Mouse (Mus musculus) neural tube, embryonic 15.5 days (tissue): ENCODE measurements around the gene Slc39a7. TPM values are rescaled to one million over a fixed set of nuclear protein-coding genes. Genes with fewer than 3 reads are reported as not detected.

Experiments used
- ATAC-seq: fragments of 200-750 bp; cut with Nextera tagmentation; 2 replicates; pipeline ENCODE4 v1.8.0; 2017; ENCODE audit warnings: mild to moderate bottlenecking, moderate TSS enrichment, moderate library complexity; ENCODE audit not compliant: low FRiP score
- H3K27ac ChIP-seq: fragments of 300-500 bp; sonication (generic); replicated peaks from 2 replicates; pipeline ENCODE4 v1.5.1; 2015; ENCODE audit warnings: mild to moderate bottlenecking, inconsistent platforms
- H3K27me3 ChIP-seq: fragments of 300-500 bp; sonication (generic); replicated peaks from 2 replicates; pipeline ENCODE4 v1.6.1; 2015; ENCODE audit warnings: inconsistent platforms
- H3K36me3 ChIP-seq: fragments of 300-500 bp; sonication (generic); 2 replicates; pipeline ENCODE4 v1.6.1; 2015; ENCODE audit warnings: inconsistent platforms
- H3K4me1 ChIP-seq: fragments of 300-500 bp; sonication (generic); 2 replicates; pipeline ENCODE4 v1.6.1; 2015; ENCODE audit warnings: inconsistent platforms
- H3K4me2 ChIP-seq: fragments of 300-500 bp; sonication (generic); 2 replicates; pipeline ENCODE4 v1.6.1; 2015; ENCODE audit warnings: inconsistent platforms, mild to moderate bottlenecking, moderate library complexity
- H3K4me3 ChIP-seq: fragments of 300-500 bp; sonication (generic); replicated peaks from 2 replicates; pipeline ENCODE4 v1.5.1; 2015; ENCODE audit warnings: mild to moderate bottlenecking, inconsistent platforms
- H3K9ac ChIP-seq: fragments of 300-500 bp; sonication (generic); replicated peaks from 2 replicates; pipeline ENCODE4 v1.6.1; 2015; ENCODE audit warnings: mild to moderate bottlenecking, inconsistent platforms
- H3K9me3 ChIP-seq: fragments of 300-500 bp; sonication (generic); replicated peaks from 2 replicates; pipeline ENCODE4 v1.6.1; 2016; ENCODE audit warnings: inconsistent platforms
- WGBS: fragments of 180-500 bp; shearing (Covaris S2); methylation state at CpG from one replicate; pipeline ENCODE4 v1.1.7; 2015; ENCODE audit warnings: mixed read lengths; 5-methylcytosine and 5-hydroxymethylcytosine counted together
- polyA plus RNA-seq: library from polyadenylated mRNA; unstranded; fragments of >200 nt; fragmentation: Nextera tagmentation; extraction: Ambion mirVana; gene quantifications from 2 replicates; pipeline ENCODE4 v1.2.1, GENCODE M21; 2015

The Slc39a7 gene
- polyA plus RNA-seq: 167 and 170 TPM in 2 replicates

DNA sequence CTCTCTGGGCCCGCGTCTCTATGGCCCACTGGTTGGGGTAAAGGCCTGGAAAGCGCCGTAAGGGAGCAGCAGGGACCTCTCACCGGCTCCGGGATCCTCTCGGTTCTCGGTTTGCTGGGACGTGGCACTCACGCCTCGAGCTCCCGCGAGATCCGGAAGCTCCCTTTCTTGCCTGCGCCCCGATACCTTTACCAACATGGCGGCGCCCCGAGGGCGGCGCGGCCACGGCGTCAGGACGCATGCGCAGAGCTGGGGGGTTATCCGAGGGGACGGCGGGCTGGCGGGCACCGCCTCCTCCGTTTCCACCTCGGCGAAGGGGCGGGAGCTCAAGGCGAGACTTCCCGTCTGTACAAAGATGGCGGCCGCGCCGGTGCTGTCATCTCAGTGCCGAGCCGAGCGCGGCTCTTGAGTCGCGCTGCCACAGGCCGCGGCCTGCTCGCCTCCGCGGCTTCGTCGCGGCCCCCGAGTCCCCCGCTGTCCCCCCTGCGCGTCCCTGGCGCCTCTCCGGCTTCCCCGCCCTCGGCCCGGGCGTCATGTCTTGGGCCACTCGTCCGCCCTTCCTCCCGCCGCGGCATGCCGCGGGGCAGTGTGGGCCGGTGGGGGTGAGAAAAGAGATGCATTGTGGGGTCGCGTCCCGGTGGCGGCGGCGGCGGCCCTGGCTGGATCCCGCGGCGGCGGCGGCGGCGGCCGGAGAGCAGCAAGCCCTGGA lies at the start of gene Slc39a7, which contains the start of gene Rxrb:
TSS of gene Slc39a7 (minus strand) at position 218 of the 709 bp plus-strand sequence.
TSS of gene Rxrb (plus strand) at position 348 of the 709 bp plus-strand sequence.
- Histone ChIP-seq H3K9me3 (no peaks in the 10 kb centered on the region), H3K9ac (peak within 1 kb of the TSS; percentile 93), H3K27me3 (no peaks in the 10 kb centered on the region), H3K4me3 (peak within 1 kb of the TSS; percentile 85), H3K4me2 (peak within 1 kb of the TSS; percentile 98), H3K4me1 (peaks cover 62% of the 10 kb centered on the region), H3K27ac (peak within 1 kb of the TSS; percentile 100), H3K36me3 (peaks cover 37% of the 10 kb centered on the region)
- WGBS: under 1% methylated on average over 83 of the region's 88 CpGs
- ATAC-seq: peak; percentile 83

DNA sequence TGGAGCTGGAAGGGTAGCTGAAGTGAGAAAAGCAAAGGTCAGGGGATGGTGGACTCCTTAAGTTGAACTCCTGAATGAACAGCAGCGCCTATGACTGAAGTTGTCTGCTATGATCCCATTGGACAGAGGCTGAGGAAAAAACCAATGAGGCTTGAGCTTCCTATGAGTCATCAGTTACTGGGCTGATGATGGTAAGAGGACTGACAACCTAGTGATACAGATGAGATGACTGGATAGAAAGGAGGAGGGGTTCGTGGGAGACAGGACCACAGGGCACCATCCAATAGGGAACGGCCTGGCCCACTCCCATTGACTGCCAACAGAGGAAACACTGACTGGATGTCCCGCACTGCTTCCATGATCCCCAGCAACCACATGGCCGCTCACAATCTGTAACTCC lies 48.1 kb upstream of the Slc39a7 start:
- Histone ChIP-seq H3K27me3 (peaks cover 9% of the 10 kb centered on the region), H3K4me1 (0 out of 2 replicates have a peak, but pooled peaks cover 5% of the 10 kb centered on the region), H3K36me3 (no peaks in the 10 kb centered on the region), H3K4me3 (no peak overlapping the region), H3K9me3 (no peaks in the 10 kb centered on the region), H3K27ac (no peak overlapping the region), H3K9ac (no peak overlapping the region), H3K4me2 (peak overlapping the region; percentile 22; the same call in 1 of the 2 replicates)
- ATAC-seq: peak; percentile 81
- WGBS: 26% methylated on average over 5 of the region's 5 CpGs

DNA sequence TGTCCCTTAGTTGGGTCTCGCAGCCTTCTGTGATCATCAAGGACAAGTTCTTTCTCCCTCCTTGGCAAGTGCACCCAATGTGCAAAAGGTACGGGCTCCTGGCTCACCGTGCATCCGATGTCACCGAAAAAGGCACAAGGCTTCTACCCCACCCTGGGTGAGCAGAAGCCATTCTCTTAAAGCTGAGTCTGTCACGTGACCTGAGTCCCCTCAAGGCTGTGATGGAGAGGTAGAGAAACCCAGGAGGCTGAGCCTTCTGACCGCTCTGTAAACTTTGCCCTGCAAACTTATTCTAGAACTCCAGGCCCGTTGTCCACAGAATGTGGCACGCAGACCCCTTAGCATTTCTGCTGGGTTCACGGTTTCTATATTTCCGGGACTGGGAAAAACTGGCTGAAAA lies 47.5 kb upstream of the Slc39a7 start:
- Histone ChIP-seq H3K9ac (no peak overlapping the region), H3K36me3 (no peaks in the 10 kb centered on the region), H3K4me1 (0 out of 2 replicates have a peak, but pooled peaks cover 5% of the 10 kb centered on the region), H3K27me3 (peaks cover 9% of the 10 kb centered on the region), H3K9me3 (no peaks in the 10 kb centered on the region), H3K4me3 (no peak overlapping the region), H3K27ac (no peak overlapping the region), H3K4me2 (no peak overlapping the region)
- WGBS: 92% methylated on average over 11 of the region's 11 CpGs
- ATAC-seq: no peak

DNA sequence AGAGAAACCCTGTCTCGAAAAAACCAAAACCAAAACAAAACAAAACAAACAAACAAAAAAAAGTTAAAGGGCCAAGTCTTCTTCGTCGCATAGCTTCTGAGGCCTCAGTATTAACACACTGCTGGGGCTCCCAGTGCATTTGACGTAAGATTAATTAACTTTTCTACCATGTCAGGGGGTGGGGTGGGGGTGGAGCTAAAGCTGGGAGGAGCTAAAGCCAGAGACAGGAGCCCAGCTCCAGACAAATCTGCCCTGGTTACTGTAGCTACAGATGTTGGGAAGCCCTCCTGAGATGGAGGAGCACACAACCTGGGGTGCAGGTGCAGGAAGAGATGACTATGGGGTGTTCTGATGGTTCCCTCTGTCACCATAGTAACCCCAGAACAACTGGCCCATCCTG lies 46.7 kb upstream of the Slc39a7 start:
- Histone ChIP-seq H3K27ac (no peak overlapping the region), H3K9me3 (no peaks in the 10 kb centered on the region), H3K9ac (no peak overlapping the region), H3K36me3 (no peaks in the 10 kb centered on the region), H3K4me1 (0 out of 2 replicates have a peak, but pooled peaks cover 5% of the 10 kb centered on the region), H3K4me3 (no peak overlapping the region), H3K4me2 (no peak overlapping the region), H3K27me3 (peaks cover 9% of the 10 kb centered on the region)
- WGBS: 62% methylated on average over 4 of the region's 4 CpGs
- no peak for ATAC-seq

DNA sequence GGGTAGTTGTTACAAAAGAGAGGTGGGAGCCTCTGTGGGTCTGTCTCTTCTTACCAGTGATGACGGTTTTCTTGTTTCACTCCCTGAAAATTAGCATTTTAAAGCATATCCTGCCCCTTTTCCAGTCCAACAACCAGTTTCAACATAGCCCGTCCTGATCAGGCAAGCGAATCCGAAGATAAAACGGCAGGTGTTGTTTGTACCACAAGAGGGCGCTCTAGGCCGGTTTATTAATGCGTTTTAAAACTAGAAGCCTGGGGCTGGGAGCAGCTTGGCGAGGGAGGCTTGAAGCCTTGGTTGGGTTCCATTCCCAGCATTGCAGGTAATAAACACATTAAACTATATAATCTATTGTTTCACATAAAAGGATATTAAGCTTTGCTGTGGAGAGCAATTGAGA lies 46.1 kb upstream of the Slc39a7 start:
- ATAC-seq: no peak
- H3K36me3 ChIP-seq: no peaks in the 10 kb centered on the region
- no peak overlapping the region for H3K4me2 ChIP-seq
- WGBS: 2% methylated on average over 9 of the region's 9 CpGs
- H3K9me3 ChIP-seq: no peaks in the 10 kb centered on the region
- peaks cover 9% of the 10 kb centered on the region for H3K27me3 ChIP-seq
- H3K4me3 ChIP-seq: no peak overlapping the region
- peaks cover 5% of the 10 kb centered on the region; the same call in 1 of the 2 replicates for H3K4me1 ChIP-seq
- no peak overlapping the region for H3K27ac ChIP-seq
- no peak overlapping the region for H3K9ac ChIP-seq

DNA sequence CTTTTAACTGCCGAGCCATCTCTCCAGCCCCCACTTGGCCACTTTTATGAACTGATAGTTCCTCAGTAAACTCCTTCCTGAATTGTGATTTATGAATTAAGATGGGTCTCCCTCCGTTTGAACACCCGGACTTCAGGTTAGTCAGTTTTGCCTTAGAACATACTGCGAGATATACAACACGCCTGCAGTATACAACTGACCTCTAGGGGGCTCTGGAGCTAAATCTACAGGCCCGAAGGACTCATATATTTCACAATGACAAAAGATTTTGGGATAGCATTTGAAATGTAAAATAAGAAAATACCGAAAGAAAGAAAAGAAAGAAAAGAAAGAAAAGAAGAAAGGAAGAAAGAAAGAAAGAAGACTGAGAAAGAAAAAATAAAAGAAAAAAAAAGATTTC lies 43.8 kb upstream of the Slc39a7 start:
- no peak for ATAC-seq
- 42% methylated on average over 7 of the region's 7 CpGs for WGBS
- Histone ChIP-seq H3K4me3 (no peak overlapping the region), H3K9me3 (no peaks in the 10 kb centered on the region; the same call in 1 of the 2 replicates), H3K27me3 (peaks cover 9% of the 10 kb centered on the region), H3K4me2 (no peak overlapping the region), H3K27ac (no peak overlapping the region), H3K36me3 (no peaks in the 10 kb centered on the region), H3K4me1 (peaks cover 5% of the 10 kb centered on the region; the same call in 1 of the 2 replicates), H3K9ac (no peak overlapping the region)

DNA sequence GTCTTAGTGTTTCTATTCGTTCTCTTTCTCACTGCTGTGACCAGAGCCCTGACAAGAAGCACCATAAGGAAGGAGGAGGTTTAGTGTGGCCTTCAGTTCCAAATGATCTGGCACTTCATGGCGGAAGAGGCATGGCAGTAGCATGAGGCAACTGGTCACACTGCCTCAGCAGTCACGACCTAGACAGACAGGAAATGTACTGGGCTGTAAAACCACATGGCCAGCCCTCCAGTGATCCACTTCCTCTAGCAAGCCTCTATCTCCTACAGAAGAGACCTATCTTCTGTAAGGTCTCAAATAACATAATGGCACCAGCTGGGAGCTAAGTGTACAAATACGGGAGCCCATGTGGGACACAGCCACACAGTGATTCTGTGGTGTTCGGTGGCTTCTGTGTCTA lies 40.6 kb upstream of the Slc39a7 start:
- H3K27me3 ChIP-seq: peaks cover 7% of the 10 kb centered on the region
- no peak overlapping the region for H3K4me2 ChIP-seq
- WGBS: 76% methylated on average over 5 of the region's 5 CpGs
- H3K4me3 ChIP-seq: no peak overlapping the region
- peaks cover 5% of the 10 kb centered on the region; the same call in 1 of the 2 replicates for H3K4me1 ChIP-seq
- no peaks in the 10 kb centered on the region; the same call in 1 of the 2 replicates for H3K9me3 ChIP-seq
- no peak overlapping the region for H3K27ac ChIP-seq
- no peaks in the 10 kb centered on the region for H3K36me3 ChIP-seq
- no peak for ATAC-seq
- no peak overlapping the region for H3K9ac ChIP-seq

DNA sequence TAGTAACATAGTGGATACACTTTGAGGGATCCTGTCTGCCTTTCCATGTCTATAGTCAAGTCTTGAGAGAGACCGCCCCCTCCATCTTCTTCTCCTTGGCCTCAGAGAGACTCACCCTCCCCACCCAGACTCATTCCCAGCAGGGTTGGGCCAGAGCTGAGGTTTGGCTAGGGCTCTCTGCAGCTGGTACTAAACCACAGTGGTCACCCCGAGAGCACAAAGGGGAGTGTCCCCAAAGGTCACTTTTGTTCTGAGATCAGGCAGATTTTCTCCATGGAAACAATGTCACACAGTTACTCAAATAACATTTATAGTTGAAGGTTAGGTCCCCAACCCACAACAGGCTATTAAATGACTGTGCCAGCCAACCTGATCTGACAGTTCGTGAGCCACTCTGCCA lies 37.4 kb upstream of the Slc39a7 start:
- no peak for ATAC-seq
- WGBS: 46% methylated on average over 3 of the region's 3 CpGs
- Histone ChIP-seq H3K9me3 (no peaks in the 10 kb centered on the region; the same call in 1 of the 2 replicates), H3K4me2 (no peak overlapping the region), H3K9ac (no peak overlapping the region), H3K27me3 (no peaks in the 10 kb centered on the region), H3K36me3 (no peaks in the 10 kb centered on the region), H3K4me3 (no peak overlapping the region), H3K27ac (no peak overlapping the region), H3K4me1 (no peaks in the 10 kb centered on the region; the same call in 1 of the 2 replicates)

DNA sequence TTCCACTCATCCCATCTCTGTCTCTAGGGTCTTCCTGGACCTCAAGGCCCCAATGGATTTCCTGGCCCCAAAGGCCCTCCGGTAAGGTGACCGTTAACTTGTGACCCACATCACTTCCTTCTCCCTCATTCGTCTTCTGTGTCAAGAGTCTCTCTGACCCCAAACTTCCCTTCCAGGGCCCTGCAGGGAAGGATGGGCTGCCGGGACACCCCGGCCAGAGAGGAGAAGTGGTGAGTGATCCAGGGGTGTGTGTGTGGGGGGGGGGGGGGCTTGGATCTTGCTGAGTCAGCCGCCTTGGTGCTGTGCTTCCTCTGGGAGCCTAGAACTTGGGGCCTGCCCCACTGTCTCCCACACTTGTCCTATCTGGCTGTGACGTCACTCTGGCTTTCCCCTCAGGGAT lies 25.7 kb upstream of the Slc39a7 start:
- WGBS: 81% methylated on average over 7 of the region's 7 CpGs
- Histone ChIP-seq H3K4me3 (no peak overlapping the region), H3K9ac (no peak overlapping the region), H3K27me3 (no peaks in the 10 kb centered on the region), H3K27ac (no peak overlapping the region), H3K9me3 (no peaks in the 10 kb centered on the region), H3K36me3 (no peaks in the 10 kb centered on the region), H3K4me2 (no peak overlapping the region), H3K4me1 (no peaks in the 10 kb centered on the region)
- ATAC-seq: no peak

DNA sequence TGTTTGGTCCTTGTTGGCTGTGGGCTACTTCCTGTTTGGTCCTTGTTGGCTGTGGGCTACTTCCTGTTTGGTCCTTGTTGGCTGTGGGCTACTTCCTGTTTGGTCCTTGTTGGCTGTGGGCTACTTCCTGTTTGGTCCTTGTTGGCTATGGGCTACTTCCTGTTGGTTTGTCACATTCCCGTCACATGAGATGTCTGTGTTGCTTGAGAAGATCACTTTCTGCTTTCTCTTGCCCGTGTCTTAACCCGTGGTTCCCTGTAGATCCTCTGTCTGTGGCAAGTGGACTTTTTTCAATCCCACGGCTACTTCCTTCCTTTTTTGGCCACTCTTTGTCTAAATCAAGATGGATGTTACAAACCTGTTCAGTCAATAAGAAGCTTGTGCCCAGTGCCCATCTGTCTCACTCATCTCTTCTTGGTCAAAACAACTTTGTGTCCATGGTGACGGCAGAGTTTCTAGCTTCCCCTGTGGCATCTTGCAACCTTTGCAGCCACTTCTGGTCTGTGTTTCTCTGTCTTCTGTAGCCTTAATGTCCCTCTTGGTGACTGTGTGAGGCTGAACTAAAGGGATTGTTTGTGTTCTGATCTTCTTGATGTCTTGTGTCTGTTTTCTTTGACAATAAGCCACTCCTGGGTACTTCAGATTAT lies 16.0 kb upstream of the Slc39a7 start:
- Histone ChIP-seq H3K4me1 (no peaks in the 10 kb centered on the region), H3K9me3 (no peaks in the 10 kb centered on the region; the same call in 1 of the 2 replicates), H3K9ac (no peak overlapping the region), H3K27ac (no peak overlapping the region), H3K4me2 (no peak overlapping the region), H3K36me3 (peaks cover 13% of the 10 kb centered on the region; the same call in 1 of the 2 replicates), H3K27me3 (no peaks in the 10 kb centered on the region), H3K4me3 (no peak overlapping the region)
- ATAC-seq: no peak
- 92% methylated on average over 5 of the region's 5 CpGs for WGBS

DNA sequence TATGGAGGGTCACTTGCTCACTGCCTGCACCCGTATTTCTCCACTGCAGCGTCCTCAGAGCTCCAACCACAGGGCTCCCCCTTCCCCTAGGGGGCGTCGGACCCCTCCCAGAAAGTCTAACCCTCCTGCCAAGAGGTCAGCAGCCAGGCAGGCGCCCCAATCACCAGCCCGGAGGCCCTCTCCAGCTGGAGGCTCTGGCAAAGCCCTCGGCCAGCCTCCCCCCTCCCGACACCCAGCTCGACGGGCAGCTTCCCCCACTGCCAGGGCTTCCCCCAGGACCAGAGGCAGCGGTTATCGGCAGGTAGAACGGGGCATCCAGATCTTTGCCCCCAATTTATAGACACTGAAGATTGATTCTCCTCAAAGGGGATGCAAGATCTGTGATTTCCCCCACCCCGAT lies 14.5 kb upstream of the Slc39a7 start:
- Histone ChIP-seq H3K9me3 (no peaks in the 10 kb centered on the region; the same call in 1 of the 2 replicates), H3K4me2 (no peak overlapping the region), H3K36me3 (peaks cover 9% of the 10 kb centered on the region; the same call in 1 of the 2 replicates), H3K27ac (no peak overlapping the region), H3K9ac (no peak overlapping the region), H3K4me3 (no peak overlapping the region), H3K27me3 (no peaks in the 10 kb centered on the region), H3K4me1 (peaks cover 9% of the 10 kb centered on the region)
- 81% methylated on average over 14 of the region's 14 CpGs for WGBS
- no peak for ATAC-seq
